Mouse (Mus musculus) forebrain, embryonic 14.5 days (tissue): ENCODE data around the gene Tymp. TPM values are rescaled to one million over a fixed set of nuclear protein-coding genes. Genes with fewer than 3 reads are reported as not detected.

Source experiments
- ATAC-seq: fragments of 200-750 bp; cut with Nextera tagmentation; 2 replicates; pipeline ENCODE4 v1.8.0; 2017; ENCODE audit warnings: mild to moderate bottlenecking, moderate library complexity
- DNase-seq: peaks from one replicate; pipeline ENCODE4 v3.0.0-alpha.2; 2015; ENCODE audit warnings: low spot score
- H3K27ac ChIP-seq: fragments of 300-500 bp; sonication (generic); 2 replicates; pipeline ENCODE4 v1.5.1; 2014; ENCODE audit warnings: low read depth, mild to moderate bottlenecking, control low read depth, low read length, moderate library complexity
- H3K27me3 ChIP-seq: fragments of 300-500 bp; sonication (generic); replicated peaks from 2 replicates; pipeline ENCODE4 v1.6.1; 2014; ENCODE audit warnings: low read length, control low read depth, mixed read lengths; ENCODE audit not compliant: control insufficient read depth, insufficient read depth
- H3K36me3 ChIP-seq: fragments of 300-500 bp; sonication (generic); 2 replicates; pipeline ENCODE4 v1.6.1; 2014; ENCODE audit warnings: low read length, control low read depth; ENCODE audit not compliant: control insufficient read depth, insufficient read depth
- H3K4me1 ChIP-seq: fragments of 300-500 bp; sonication (generic); 2 replicates; pipeline ENCODE4 v1.6.1; 2014; ENCODE audit warnings: antibody characterized with exemption, low read length, control low read depth; ENCODE audit not compliant: control insufficient read depth, insufficient read depth
- H3K4me2 ChIP-seq: fragments of 300-500 bp; sonication (generic); 2 replicates; pipeline ENCODE4 v1.6.1; 2014; ENCODE audit warnings: mild to moderate bottlenecking, control low read depth, low read length
- H3K4me3 ChIP-seq: fragments of 300-500 bp; sonication (generic); 2 replicates; pipeline ENCODE4 v1.5.1; 2014; ENCODE audit warnings: low read depth, low read length, control low read depth
- H3K9ac ChIP-seq: fragments of 300-500 bp; sonication (generic); 2 replicates; pipeline ENCODE4 v1.6.1; 2014; ENCODE audit warnings: mild to moderate bottlenecking, low read length, control low read depth, moderate library complexity
- H3K9me3 ChIP-seq: fragments of 300-500 bp; sonication (generic); replicated peaks from 2 replicates; pipeline ENCODE4 v1.6.1; 2016; ENCODE audit warnings: low read length, control low read depth, mixed read lengths; ENCODE audit not compliant: control insufficient read depth
- WGBS: fragments of 180-500 bp; shearing (Covaris S2); extraction: QIAGEN DNeasy Blood & Tissue Kit; methylation state at CpG from one replicate; pipeline ENCODE4 v1.1.7; 2014; 5-methylcytosine and 5-hydroxymethylcytosine counted together
- polyA plus RNA-seq: library from polyadenylated mRNA; unstranded; fragments of >200 nt; fragmentation: Nextera tagmentation; extraction: Ambion mirVana; gene quantifications from 2 replicates; pipeline ENCODE4 v1.2.1, GENCODE M21; 2014

Tymp gene
- polyA plus RNA-seq, 1 experiment from 2014 or later, result 2.8 TPM

DNA sequence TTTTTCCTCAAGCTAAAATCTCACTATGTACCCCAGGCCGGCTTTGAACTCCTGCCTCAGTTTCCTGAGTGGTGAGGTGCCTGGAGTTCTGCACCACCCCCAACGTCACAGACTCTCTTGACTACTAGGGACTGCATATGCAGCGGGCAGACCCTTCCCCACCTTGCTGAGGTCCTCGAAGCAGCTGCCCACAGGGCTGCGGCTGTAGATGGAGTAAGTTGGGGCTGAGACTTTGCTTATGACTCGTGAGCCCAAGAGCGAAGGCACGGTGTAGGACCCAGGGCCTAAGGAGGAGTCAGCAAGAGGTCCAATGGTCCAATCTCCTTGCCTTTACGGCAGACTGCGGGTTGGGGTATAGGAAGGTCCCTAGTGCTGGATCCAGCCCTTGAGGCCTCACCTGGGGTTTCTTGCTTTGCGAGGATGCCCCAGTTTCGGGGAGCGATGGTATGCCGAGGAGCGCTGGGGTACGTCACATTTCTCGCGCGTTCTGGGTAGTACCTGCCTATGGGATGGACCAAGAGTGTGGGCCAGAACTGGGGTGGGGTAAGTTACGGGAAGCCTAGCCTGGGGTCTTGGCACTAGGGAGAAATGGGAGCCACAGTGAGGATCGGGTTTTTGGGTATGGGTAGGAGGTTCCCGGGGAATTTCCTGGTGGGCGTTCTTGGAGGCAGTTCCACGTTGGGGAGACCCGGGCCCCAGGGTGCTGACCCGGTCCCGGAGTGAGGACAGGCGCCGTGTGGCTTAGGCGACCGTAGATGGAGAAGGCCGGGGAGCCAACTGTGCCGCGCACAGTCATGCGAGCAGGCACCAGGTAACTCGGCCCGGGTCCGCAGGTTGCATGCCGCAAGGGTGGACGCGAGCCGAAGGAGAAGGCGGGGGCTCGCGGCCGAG, 1.3 kb upstream of the Tymp start:
- DNase-seq (no peak), ATAC-seq (no peak)
- H3K36me3 ChIP-seq, result no peaks in the 10 kb centered on the region
- 15% methylated on average over 43 of the region's 46 CpGs for WGBS
- H3K27ac ChIP-seq, result no peak overlapping the region
- H3K9ac ChIP-seq, result peak overlapping the region; percentile 52
- H3K27me3 ChIP-seq, result peaks cover 46% of the 10 kb centered on the region
- H3K4me3 ChIP-seq, result peak overlapping the region; percentile 27
- H3K4me2 ChIP-seq, result peak overlapping the region; percentile 58
- H3K4me1 ChIP-seq, result peaks cover 4% of the 10 kb centered on the region; the same call in 1 of the 2 replicates
- H3K9me3 ChIP-seq, result no peaks in the 10 kb centered on the region

DNA sequence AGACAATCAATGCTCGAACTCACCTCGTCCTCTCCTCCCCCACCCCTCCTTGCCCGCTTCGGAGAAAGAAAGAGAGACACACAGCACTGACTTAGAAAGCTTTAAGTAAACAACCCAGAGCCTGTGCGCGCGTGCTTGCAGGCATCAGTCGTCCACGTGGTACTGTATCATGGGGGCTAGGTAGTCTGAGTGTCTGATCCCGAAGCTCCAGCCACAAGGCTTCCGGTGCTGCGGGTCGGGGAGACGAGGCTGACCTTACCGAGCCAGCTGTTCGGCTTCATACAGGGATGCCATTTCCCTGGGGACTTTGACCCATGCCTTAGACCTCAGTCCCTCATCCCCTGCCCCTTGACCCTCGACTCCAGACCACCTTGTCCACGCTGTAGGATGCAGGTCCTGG, 523 bp upstream of the Tymp start:
- H3K27me3 ChIP-seq, result peaks cover 46% of the 10 kb centered on the region
- H3K4me2 ChIP-seq, result no peak overlapping the region
- no peak overlapping the region for H3K9ac ChIP-seq
- H3K36me3 ChIP-seq, result peaks cover 6% of the 10 kb centered on the region
- H3K27ac ChIP-seq, result no peak overlapping the region
- DNase-seq (no peak), ATAC-seq (no peak)
- 6% methylated on average over 18 of the region's 18 CpGs for WGBS
- H3K4me3 ChIP-seq, result no peak overlapping the region
- H3K9me3 ChIP-seq, result no peaks in the 10 kb centered on the region
- peaks cover 6% of the 10 kb centered on the region; the same call in 1 of the 2 replicates for H3K4me1 ChIP-seq

DNA sequence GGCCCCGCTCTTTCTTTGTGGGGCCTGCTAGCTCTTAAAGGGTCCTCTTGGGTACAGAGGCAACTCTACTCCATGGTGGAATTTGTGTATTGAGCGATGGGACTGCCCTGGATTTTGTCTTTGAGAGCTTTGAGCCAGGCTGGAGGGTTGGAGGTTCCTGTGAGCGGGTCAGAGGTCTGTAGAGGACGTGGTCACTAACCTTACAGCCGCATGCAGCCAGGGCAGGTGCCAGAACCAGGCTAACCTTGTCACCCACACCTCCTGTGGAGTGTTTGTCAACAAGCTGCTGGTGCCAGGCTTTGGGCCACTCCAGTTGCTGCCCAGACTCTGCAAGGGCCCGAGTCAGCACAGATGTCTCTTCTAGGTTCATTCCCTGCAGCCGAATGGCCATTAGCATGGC, 799 bp downstream of the Tymp start:
- DNase-seq, result no peak
- no peak overlapping the region for H3K9ac ChIP-seq
- peaks cover 19% of the 10 kb centered on the region for H3K36me3 ChIP-seq
- peaks cover 46% of the 10 kb centered on the region for H3K27me3 ChIP-seq
- no peak overlapping the region for H3K4me3 ChIP-seq
- H3K4me1 ChIP-seq, result peaks cover 6% of the 10 kb centered on the region; the same call in 1 of the 2 replicates
- H3K27ac ChIP-seq, result no peak overlapping the region
- H3K4me2 ChIP-seq, result no peak overlapping the region
- no peaks in the 10 kb centered on the region for H3K9me3 ChIP-seq
- no peak for ATAC-seq
- 78% methylated on average over 7 of the region's 7 CpGs for WGBS

DNA sequence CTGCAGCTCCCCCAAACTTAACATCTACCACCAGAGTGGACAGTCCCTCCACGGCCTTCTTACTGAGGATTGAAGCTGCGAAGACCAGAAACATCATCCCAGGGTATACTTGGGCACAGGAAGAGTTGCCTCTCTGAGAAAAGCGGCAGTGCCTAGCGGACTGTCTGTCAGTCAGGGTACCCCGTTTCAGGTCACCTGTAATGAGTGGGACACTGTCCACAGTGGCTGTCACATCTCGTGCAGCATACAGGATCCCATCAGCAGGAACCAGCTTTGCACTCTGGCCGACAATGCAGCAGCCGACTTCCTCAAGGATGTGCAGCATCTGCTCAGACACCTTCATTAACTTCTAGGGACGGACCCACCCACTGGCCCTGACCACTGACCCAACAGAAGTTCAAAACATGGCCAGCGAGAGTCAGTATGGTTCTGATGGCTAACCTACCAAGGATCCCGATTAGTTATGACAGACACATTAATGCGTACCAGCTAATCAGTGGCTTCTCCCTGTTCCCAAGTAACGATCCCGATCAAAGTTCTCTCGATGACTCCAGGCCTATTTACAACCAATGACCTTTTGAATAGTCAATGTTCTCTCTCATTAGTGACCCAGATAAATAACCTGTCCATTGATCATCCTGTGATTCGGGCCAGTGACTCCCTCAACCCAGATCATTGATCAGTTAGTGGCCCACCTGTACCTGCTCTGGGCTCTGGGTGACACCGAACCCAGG, 1.9 kb downstream of the Tymp start:
- Histone ChIP-seq H3K9me3 (no peaks in the 10 kb centered on the region), H3K36me3 (peaks cover 30% of the 10 kb centered on the region), H3K4me2 (no peak overlapping the region), H3K9ac (peak overlapping the region; percentile 84), H3K4me3 (no peak overlapping the region), H3K27ac (no peak overlapping the region), H3K4me1 (peaks cover 6% of the 10 kb centered on the region; the same call in 1 of the 2 replicates), H3K27me3 (peaks cover 38% of the 10 kb centered on the region)
- DNase-seq, result no peak
- no peak for ATAC-seq
- 91% methylated on average over 17 of the region's 17 CpGs for WGBS

DNA sequence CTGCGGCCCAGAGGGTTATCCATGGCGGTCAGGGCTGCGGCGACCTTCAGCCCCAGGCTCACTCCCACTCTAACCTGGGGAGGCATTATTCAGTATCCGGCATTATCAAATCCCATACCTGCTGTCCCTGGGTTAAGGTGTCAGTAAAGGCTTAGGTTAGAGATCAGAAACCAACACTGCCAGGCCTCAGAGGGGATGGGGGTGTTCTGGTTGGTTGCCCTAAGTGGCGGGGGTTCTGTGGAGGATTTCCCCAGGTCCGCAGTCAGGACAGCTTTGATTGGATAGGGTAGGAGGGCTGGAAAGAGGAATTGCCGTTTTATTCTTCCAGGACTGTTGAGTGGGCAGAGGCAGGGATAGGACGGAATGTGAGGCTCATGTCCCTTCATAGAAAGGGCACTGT, 2.5 kb downstream of the Tymp start:
- H3K4me3 ChIP-seq, result peak overlapping the region; percentile 71
- peaks cover 33% of the 10 kb centered on the region for H3K27me3 ChIP-seq
- H3K27ac ChIP-seq, result peak overlapping the region; percentile 93
- peak overlapping the region; percentile 87 for H3K4me2 ChIP-seq
- H3K36me3 ChIP-seq, result peaks cover 36% of the 10 kb centered on the region
- H3K9me3 ChIP-seq, result no peaks in the 10 kb centered on the region
- DNase-seq (no peak), ATAC-seq (no peak)
- H3K9ac ChIP-seq, result peak overlapping the region; percentile 84
- WGBS, result 48% methylated on average over 9 of the region's 9 CpGs
- peaks cover 4% of the 10 kb centered on the region; the same call in 1 of the 2 replicates for H3K4me1 ChIP-seq

DNA sequence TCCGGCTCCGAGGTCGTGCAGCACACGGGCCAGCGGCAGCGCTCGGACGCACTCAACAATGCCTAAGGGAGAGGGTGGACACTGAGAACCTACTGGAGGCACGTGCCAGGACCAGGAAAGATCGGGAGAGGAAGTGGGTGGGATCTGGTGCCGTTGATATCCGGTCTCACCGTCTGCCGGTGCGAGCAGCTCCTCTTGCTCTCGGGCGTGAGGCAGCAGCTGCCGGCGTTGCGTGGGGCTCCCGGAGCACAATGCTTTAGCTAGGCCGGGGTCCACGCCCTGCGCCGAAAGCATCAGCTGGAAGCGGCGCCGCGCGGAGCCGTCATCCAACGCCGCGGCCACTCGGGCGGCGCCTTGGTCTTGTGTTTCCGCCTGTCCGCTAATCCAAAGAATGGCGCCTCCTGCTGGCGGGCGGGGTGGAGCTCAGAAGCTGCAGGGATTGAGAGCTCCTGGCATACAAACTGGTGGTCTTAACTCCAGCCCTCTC, 3.0 kb downstream of the Tymp start, which contains the start of gene Sco2:
Gene Sco2 (minus strand): TSS at position 85 of the 487 bp plus-strand sequence.
- H3K27me3 ChIP-seq, result peaks cover 28% of the 10 kb centered on the region
- peak within 1 kb of the TSS; percentile 84 for H3K9ac ChIP-seq
- H3K4me1 ChIP-seq, result peaks cover 2% of the 10 kb centered on the region; the same call in 1 of the 2 replicates
- under 1% methylated on average over 42 of the region's 42 CpGs for WGBS
- H3K4me2 ChIP-seq, result peak within 1 kb of the TSS; percentile 87
- peak within 1 kb of the TSS; percentile 71 for H3K4me3 ChIP-seq
- H3K9me3 ChIP-seq, result no peaks in the 10 kb centered on the region
- peak; percentile 89 for ATAC-seq
- peak within 1 kb of the TSS; percentile 93 for H3K27ac ChIP-seq
- peak; percentile 92 for DNase-seq
- H3K36me3 ChIP-seq, result peaks cover 42% of the 10 kb centered on the region

DNA sequence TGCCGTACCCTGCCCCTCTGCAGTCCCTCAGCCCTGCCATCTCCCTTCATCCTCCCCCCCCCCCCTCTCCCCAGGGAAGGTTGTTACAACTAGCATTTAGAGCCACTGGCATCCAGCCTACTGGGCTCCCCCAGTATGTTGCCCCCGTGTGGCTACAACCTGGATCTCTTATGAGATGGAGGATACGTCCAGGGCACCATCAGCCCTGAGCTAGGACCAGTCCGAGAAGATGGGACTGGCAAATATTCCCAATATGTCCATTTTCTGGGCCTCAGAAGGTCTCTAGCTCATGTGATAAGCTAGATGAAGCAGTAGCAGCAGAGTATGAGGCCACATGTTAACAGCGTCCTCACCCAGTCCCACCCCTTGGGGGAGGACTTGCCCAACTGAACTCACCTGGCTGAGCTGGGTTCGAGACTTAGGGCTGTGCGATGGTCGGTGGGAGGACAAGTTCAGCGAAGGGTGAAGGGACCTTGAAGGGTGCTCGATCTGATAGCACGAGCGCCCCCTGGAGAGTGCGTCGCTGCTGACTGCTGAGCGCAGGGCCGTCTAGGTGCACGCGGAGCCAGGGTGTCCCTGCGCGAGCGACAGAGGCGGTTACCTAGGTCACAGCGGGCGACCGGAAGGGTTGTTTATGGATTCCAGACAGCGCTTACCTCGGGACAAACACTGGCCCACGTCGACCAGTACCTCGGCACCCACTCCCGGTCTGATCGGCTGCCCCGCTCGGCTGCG, 3.6 kb downstream of the Tymp start:
- ATAC-seq, result peak; percentile 84
- WGBS, result 3% methylated on average over 35 of the region's 35 CpGs
- Histone ChIP-seq H3K4me2 (peak overlapping the region; percentile 87), H3K27me3 (peaks cover 22% of the 10 kb centered on the region), H3K4me1 (peaks cover 2% of the 10 kb centered on the region; the same call in 1 of the 2 replicates), H3K36me3 (peaks cover 48% of the 10 kb centered on the region), H3K9me3 (no peaks in the 10 kb centered on the region), H3K27ac (peak overlapping the region; percentile 93), H3K9ac (peak overlapping the region; percentile 84), H3K4me3 (peak overlapping the region; percentile 71)
- DNase-seq, result peak; percentile 81

DNA sequence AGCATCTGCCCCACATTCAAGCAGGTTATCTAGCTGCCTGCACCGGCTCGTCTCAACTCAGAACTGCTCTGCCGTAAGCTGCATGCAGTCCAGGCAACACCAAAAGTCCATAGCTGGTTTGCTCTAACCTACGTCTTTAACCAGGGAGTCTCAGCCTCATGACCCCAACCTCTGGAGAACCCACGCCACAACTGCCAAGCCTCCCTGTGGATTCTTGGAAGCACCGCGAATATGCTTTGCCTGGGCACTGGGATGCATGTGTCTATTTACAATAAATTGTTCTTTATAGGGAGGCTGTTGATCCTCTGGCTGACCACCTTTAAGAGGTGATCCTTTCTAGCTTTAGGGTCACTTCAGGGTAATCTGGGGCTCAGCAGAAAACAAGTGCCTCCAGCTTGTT, 4.3 kb downstream of the Tymp start:
- H3K4me3 ChIP-seq, result peak overlapping the region; percentile 71
- ATAC-seq, result no peak
- no peak overlapping the region for H3K27ac ChIP-seq
- peaks cover 2% of the 10 kb centered on the region; the same call in 1 of the 2 replicates for H3K4me1 ChIP-seq
- peaks cover 54% of the 10 kb centered on the region for H3K36me3 ChIP-seq
- H3K9me3 ChIP-seq, result no peaks in the 10 kb centered on the region
- H3K4me2 ChIP-seq, result peak overlapping the region; percentile 87
- 89% methylated on average over 7 of the region's 7 CpGs for whole genome bisulfite sequencing
- H3K27me3 ChIP-seq, result peaks cover 15% of the 10 kb centered on the region
- H3K9ac ChIP-seq, result 0 out of 2 replicates have a peak overlapping the region, but pooled peaks have one; percentile 84
- DNase-seq, result no peak
